Mouse (Mus musculus) lung, postnatal 0 days (tissue): ENCODE data around the gene Ccdc33.

Source experiments
- CTCF ChIP-seq: IDR thresholded peaks from 2 replicates; pipeline ENCODE4 v1.5.1; 2016; ENCODE audit warnings: antibody characterized with exemption, mild to moderate bottlenecking
- EP300 ChIP-seq: IDR thresholded peaks from 2 replicates; pipeline ENCODE4 v1.6.1; 2016; ENCODE audit warnings: antibody characterized with exemption, mild to moderate bottlenecking, control low read depth

DNA sequence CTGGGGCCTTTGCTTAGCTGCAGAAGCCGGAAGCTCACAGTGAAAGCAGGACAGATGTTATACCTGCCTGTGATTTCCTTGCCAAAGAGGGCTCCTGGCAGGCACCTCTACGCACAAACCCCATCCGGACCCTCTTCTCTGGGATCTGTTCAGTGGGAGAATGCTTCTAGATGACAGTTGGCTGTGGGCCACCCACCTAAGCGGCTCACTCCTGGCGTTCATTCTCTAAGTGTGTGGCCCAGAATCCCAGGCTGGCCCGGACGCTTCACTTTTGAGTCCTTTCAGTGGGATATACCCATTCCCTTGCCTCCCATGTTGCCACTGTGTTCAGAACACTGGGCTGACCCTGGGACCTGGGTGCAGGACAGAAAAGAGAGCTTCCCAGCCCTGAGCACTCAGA, 31.8 kb downstream of the Ccdc33 start:
- TF ChIP-seq CTCF = no peak
- no peak for TF ChIP-seq EP300
